Mouse (Mus musculus) left cerebral cortex, postnatal 10 days (tissue): ENCODE measurements at regions not wholly inside any gene's neighbourhood (a gene's known extent, or its start where the extent isn't known, plus 50 kb on each side); places are given as distances from the start of the nearest gene placed in this dataset.

ENCODE experiments used
- DNase-seq, 2 experiments: peaks; one replicate each; pipeline ENCODE4 v3.0.0; 2021 to 2022; ENCODE audit warnings: low spot score in 2 of 2, mixed read lengths in 1 of 2; ENCODE audit errors: extremely low spot score in 1 of 2
- intact Hi-C: fragments of 180-260 bp; cut with DNase I; formaldehyde crosslinking; loops from one replicate; pipeline ENCODE4 v1.15.1; 2025

DNA sequence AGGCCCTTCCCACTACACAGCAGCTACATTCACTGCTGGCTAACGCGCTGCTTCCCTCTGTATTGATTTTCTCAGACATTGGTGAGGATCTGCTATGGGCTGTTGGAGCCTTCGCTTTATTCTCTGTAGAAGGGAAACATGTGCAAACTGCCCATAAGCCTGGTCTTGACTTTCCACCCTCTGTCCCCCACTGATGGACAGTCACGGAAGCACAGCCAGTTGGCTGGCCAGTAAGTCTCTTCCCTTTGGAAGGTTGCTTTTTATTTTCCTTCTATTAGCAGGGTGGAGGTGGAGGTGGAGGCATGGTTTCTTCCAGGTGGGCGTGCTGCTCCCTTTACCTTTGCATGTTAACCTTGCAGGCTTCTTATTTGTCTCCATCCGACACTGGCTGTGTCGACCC is 51.1 kb upstream of the Osr1 start:
- no peak for DNase-seq
- intact Hi-C loops, result no loop called here

DNA sequence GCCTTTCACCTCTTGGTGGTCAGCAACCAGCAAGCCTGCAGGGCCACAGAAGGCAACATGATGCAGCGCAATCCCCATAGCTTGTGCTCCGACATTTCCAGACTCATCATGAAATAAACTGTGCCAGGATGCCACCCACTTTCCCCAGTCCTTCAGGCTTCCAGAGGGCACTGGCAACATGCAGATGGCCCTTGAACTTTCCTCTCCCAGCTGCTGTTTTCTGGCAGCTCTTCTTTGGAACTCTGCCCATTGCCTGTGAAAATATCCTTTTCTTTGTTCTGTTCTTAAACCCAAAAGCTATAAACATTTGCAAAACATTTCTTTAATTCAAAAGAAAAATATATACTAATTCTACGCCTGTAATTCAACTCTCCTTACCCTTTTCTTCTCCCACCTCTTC is 50.6 kb upstream of the Osr1 start:
- no peak for DNase-seq

More for the DNA sequence above, 50.6 kb upstream of the Osr1 start:
- intact Hi-C loops, result no loop called here
